Mouse (Mus musculus) kidney, adult 2 months (tissue): ENCODE measurements around the gene Emid1. TPM values are rescaled to one million over a fixed set of nuclear protein-coding genes. Genes with fewer than 3 reads are reported as not detected.

ENCODE experiments used
- DNase-seq: peaks from one replicate; pipeline ENCODE4 v3.0.0; 2021
- H3K27ac ChIP-seq: fragments of 200-500 bp; 2 replicates; pipeline ENCODE4 v1.5.1; 2012; ENCODE audit warnings: low read depth, low read length, control low read depth, inconsistent platforms; ENCODE audit not compliant: insufficient read depth
- H3K27me3 ChIP-seq: fragments of 200-500 bp; replicated peaks from 2 replicates; pipeline ENCODE4 v1.6.1; 2012; ENCODE audit warnings: mild to moderate bottlenecking, moderate library complexity, low read length, inconsistent platforms; ENCODE audit not compliant: control insufficient read depth, insufficient read depth
- H3K36me3 ChIP-seq: fragments of 200-500 bp; 2 replicates; pipeline ENCODE4 v1.6.1; 2012; ENCODE audit warnings: mild to moderate bottlenecking, moderate library complexity, low read length, inconsistent platforms; ENCODE audit not compliant: control insufficient read depth, insufficient read depth
- H3K4me1 ChIP-seq: fragments of 200-500 bp; 2 replicates; pipeline ENCODE4 v1.6.1; 2011; ENCODE audit warnings: low read length; ENCODE audit not compliant: control insufficient read depth, insufficient read depth
- H3K4me3 ChIP-seq: fragments of 200-500 bp; 2 replicates; pipeline ENCODE4 v1.5.1; 2011; ENCODE audit warnings: mild to moderate bottlenecking, low read depth, low read length, control low read depth; ENCODE audit not compliant: insufficient read depth
- CTCF ChIP-seq: fragments of 200-500 bp; conservative IDR thresholded peaks from 2 replicates; pipeline ENCODE4 v1.5.1; 2011; ENCODE audit warnings: low read depth, mild to moderate bottlenecking, control low read depth, low read length, moderate library complexity, mixed read lengths; ENCODE audit not compliant: insufficient read depth, insufficient read length
- POLR2A ChIP-seq: fragments of 200-500 bp; IDR thresholded peaks from one replicate; pipeline ENCODE4 v1.6.1; 2011; ENCODE audit warnings: low read depth, low read length, control low read depth
- WGBS: fragments of 180-500 bp; shearing (Covaris S2); methylation state at CpG from one replicate; pipeline ENCODE4 v1.1.7; 2018; 5-methylcytosine and 5-hydroxymethylcytosine counted together
- polyA plus RNA-seq: library from polyadenylated mRNA; depleted of rRNA; stranded (reverse); fragments of >200 nt; gene quantifications from 2 replicates; pipeline ENCODE4 v1.2.3, GENCODE M21; 2012

Gene Emid1
- polyA plus RNA-seq, 1 experiment = 21.9 TPM

GRCm38 (mm10) chr11:5149955-5150354 lies 2.1 kb downstream of the Emid1 start:
- Histone ChIP-seq H3K4me1 (peaks cover 10% of the 10 kb centered on the region; the same call in 1 of the 2 replicates), H3K4me3 (no peak overlapping the region), H3K27ac (no peak overlapping the region), H3K36me3 (no peaks in the 10 kb centered on the region), H3K27me3 (no peaks in the 10 kb centered on the region)
- 75% methylated on average over 9 of the region's 9 CpGs for WGBS
- TF ChIP-seq POLR2A = no peak
- DNase-seq = peak; percentile 33

DNA sequence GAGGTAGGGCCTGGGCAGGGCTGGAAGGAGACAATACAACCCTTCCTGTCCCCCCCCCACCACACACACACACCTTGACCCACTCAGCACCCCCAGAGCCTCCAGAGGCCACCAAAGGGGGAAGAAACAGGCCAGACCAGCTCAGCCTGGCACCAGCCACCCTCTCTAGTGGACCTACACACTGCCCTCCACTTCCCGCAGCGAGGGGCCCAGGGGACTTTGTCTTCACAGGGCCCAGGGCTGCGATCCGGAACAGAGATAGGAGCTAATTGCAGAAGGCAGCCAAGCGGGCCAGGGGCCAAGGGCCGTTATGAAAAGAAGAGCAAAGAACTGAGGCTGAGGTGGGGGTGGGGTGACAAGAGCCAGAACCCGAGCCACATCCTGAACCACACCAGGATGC lies 2.8 kb downstream of the Emid1 start:
- DNase-seq = peak; percentile 83
- no peak overlapping the region for H3K27ac ChIP-seq
- H3K27me3 ChIP-seq = no peaks in the 10 kb centered on the region
- no peak for TF ChIP-seq CTCF
- TF ChIP-seq POLR2A = no peak
- no peak overlapping the region for H3K4me3 ChIP-seq
- peaks cover 10% of the 10 kb centered on the region; the same call in 1 of the 2 replicates for H3K4me1 ChIP-seq
- H3K36me3 ChIP-seq = no peaks in the 10 kb centered on the region
- 23% methylated on average over 7 of the region's 7 CpGs for WGBS

GRCm38 (mm10) chr11:5145600-5145999 lies 6.5 kb downstream of the Emid1 start:
- no peaks in the 10 kb centered on the region for H3K27me3 ChIP-seq
- peaks cover 10% of the 10 kb centered on the region; the same call in 1 of the 2 replicates for H3K4me1 ChIP-seq
- H3K4me3 ChIP-seq = no peak overlapping the region
- DNase-seq = peak; percentile 30
- no peaks in the 10 kb centered on the region for H3K36me3 ChIP-seq
- 70% methylated on average over 3 of the region's 3 CpGs for WGBS
- H3K27ac ChIP-seq = no peak overlapping the region
- no peak for TF ChIP-seq POLR2A
- TF ChIP-seq CTCF = no peak

GRCm38 (mm10) chr11:5141965-5142364 lies 10.1 kb downstream of the Emid1 start:
- Histone ChIP-seq H3K27me3 (no peaks in the 10 kb centered on the region), H3K4me3 (no peak overlapping the region), H3K4me1 (no peaks in the 10 kb centered on the region), H3K27ac (no peak overlapping the region), H3K36me3 (no peaks in the 10 kb centered on the region)
- DNase-seq = no peak
- TF ChIP-seq CTCF (no peak), POLR2A (no peak)
- WGBS = 84% methylated on average over 2 of the region's 2 CpGs

DNA sequence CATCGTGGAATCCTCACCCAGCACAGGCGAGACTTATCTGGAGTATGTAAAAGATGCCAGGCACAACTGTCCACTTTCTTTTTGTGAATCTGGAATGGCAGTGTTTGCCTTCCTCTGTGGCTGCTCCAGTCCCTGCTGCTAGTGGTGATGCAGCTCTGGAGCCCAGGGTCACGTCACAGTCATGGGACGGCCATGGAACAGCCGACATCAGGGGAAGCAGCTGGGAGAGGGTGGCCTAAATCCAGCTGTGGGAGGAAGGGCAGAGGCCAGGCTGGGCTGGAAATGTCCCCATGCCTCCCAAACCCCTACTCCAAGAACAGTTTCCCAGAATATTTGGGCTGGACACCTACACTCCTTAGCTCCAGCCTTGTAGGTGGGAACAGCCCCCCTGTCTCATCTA lies 10.8 kb downstream of the Emid1 start:
- Histone ChIP-seq H3K4me1 (no peaks in the 10 kb centered on the region), H3K36me3 (no peaks in the 10 kb centered on the region), H3K27me3 (no peaks in the 10 kb centered on the region), H3K27ac (peak overlapping the region; percentile 44), H3K4me3 (no peak overlapping the region)
- WGBS = 65% methylated on average over 5 of the region's 5 CpGs
- TF ChIP-seq CTCF (no peak), POLR2A (no peak)
- DNase-seq = peak; percentile 44

GRCm38 (mm10) chr11:5140619-5141018 lies 11.4 kb downstream of the Emid1 start:
- Histone ChIP-seq H3K4me1 (no peaks in the 10 kb centered on the region), H3K27ac (peak overlapping the region; percentile 44)
- WGBS = 33% methylated on average over 8 of the region's 8 CpGs

GRCm38 (mm10) chr11:5139372-5139771 lies 12.7 kb downstream of the Emid1 start:
- 85% methylated on average over 9 of the region's 9 CpGs for WGBS
- no peaks in the 10 kb centered on the region for H3K36me3 ChIP-seq
- H3K4me3 ChIP-seq = no peak overlapping the region
- no peaks in the 10 kb centered on the region for H3K27me3 ChIP-seq
- no peak overlapping the region for H3K27ac ChIP-seq
- no peaks in the 10 kb centered on the region for H3K4me1 ChIP-seq
- TF ChIP-seq POLR2A (no peak), CTCF (no peak)
- DNase-seq = no peak

More at GRCm38 (mm10) chr11:5140619-5141018, 11.4 kb downstream of the Emid1 start:
- Histone ChIP-seq H3K36me3 (no peaks in the 10 kb centered on the region), H3K27me3 (no peaks in the 10 kb centered on the region), H3K4me3 (no peak overlapping the region)
- DNase-seq = peak; percentile 84
- TF ChIP-seq CTCF = no peak
- no peak for TF ChIP-seq POLR2A

DNA sequence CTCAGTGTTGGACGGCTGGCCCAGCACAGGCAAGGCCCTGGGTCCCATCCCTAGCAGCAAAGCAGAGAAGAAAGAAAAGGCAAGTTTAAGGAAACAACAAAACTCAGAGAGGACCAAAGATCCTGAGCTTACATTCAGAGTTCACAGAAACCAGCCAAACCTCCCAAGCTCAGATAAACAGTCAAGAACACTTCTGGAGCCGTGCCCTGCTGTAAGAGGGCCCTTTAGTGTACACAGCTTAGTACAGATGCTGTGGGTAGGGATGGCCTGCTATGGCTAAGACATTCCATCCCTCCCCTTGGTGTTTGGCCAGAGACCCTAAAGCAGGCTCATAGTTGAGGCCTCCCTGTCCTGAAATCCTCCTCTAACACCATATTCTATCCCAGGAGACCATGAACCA lies 13.4 kb downstream of the Emid1 start:
- TF ChIP-seq CTCF (no peak), POLR2A (no peak)
- Histone ChIP-seq H3K27me3 (no peaks in the 10 kb centered on the region), H3K4me3 (no peak overlapping the region), H3K4me1 (no peaks in the 10 kb centered on the region), H3K36me3 (no peaks in the 10 kb centered on the region), H3K27ac (no peak overlapping the region)
- DNase-seq = no peak
- 97% methylated on average over 2 of the region's 2 CpGs for WGBS
